Mouse (Mus musculus) T-helper 1 cell (primary cell): ENCODE data around the gene Trib3.

ENCODE experiments used
- in situ Hi-C: fragments of 300-600 bp; cut with MboI, MseI; formaldehyde crosslinking; loops from one replicate; pipeline ENCODE4 v1.15.1; 2025; ENCODE audit warnings: high pct_unique_total_duplicates

Trib3 gene

DNA sequence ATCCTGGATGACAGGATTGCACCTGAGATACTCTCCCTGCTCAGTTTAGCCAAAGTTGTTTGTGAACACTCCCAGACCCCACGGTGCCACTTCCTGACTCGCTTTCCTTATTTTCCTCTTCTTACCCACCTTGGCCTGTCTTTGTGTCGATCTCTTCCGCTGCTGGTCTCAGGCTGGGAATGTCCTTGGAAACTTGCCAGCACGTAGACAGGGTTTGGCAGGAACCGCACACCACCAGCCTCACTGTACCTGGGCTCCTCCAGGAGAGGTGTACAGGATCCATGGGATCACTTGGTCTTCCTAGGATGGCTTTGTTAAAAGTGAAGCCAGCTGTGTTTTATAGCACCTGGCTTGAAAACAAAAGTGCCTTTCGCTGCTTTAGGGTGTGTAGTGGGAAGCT lies 30.8 kb downstream of the Trib3 start:
- in situ Hi-C loops = no loop called here

DNA sequence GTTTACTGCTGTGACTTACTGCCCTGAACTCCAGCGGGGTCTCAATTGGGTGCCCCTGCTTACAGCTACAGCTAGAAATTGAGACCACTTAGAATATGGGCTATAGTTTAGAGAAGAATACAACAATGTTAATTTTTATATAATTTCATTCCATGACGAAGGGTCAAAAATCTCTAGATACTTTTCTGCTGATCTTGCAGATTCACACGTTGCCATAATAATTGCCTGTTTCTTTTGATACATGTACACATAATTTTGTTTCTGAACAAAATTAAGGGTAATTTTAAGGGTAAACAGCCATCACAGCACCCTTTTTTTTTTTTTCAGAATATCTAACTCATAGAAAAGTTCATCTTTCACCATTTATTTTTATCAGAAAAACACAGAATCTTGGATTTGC lies 36.6 kb downstream of the Trib3 start:
- in situ Hi-C loops = no loop called here

DNA sequence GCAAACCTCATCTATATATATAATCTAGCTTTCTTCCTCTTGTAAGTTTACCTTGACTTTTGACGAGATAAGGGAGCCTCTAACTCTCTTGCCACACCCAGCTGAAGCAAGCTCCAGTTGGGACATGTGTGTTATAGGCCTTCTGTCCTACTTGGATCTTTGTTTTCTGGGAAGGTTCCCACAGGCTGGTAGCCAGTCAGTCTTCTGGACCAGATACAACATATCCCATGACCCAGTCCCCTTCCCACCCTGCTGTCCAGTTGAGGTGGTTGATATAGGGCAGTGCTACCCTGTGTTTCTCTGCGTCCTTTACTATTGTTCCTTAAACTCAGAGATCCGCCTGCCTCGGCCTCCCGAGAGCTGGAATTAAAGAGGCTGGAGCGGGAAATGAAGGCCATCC lies 38.4 kb downstream of the Trib3 start:
- in situ Hi-C loops = no loop called here

DNA sequence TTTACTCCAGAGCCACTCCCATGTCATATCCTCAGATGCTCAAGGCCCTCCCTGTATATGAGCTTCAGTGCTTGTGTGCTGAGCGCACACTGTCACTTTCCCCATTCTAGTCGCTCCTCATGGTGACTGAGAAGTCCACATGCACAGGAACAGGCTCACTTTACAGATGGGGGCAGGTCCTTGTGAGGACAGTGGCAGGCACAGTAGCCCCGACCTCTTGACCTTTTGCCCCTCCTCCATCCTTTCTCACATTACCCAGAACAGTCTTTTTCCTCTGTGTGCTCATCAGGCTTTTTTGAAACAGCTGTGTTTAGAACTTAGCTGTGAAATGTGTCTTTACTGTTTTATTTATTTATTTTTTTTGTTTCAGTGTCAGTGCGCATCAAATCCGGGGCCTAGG lies 40.1 kb downstream of the Trib3 start:
- in situ Hi-C loops = no loop called here

DNA sequence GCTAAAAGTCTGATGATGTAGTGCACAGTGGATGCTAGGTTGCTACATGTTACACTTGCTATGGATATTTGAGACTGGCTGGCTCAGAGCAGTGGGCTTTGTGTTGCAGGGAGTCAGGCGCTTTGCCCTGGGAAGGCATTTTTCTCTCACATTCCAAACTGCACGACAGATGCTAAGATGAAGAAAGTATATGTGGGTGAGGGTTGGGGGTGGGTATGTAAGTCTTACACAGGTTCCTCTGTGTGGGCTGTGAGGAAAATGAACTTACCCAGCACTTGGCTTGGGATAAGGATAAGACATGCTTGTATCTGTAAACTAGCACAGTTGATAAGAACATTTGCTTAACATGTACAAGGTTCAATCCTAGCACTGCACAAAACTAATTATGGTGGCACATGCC lies 41.0 kb downstream of the Trib3 start:
- in situ Hi-C loops = no loop called here

DNA sequence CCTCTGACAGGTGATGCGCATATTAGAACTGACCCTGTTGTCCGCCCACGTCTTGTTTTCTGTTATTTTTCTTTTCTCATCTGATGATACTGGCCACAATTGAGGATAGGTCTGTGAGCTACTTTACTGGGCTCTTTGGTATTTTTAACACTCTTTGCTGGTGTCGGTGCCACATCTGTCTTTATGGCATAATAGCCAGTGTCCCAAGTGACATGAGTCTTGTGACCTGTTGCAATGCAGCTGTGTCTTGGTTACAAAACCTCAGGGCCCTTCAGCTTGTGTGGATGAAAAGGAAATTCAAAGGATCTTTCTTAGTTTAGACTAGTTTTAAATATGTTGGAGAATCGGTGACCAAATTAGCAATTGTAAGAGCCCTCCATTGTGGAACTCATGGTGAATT lies 49.3 kb downstream of the Trib3 start:
- in situ Hi-C loops = loop anchor here (5.0 kb wide), 1 partner anchor 57 kb away; no protein-coding TSS in a partner anchor

DNA sequence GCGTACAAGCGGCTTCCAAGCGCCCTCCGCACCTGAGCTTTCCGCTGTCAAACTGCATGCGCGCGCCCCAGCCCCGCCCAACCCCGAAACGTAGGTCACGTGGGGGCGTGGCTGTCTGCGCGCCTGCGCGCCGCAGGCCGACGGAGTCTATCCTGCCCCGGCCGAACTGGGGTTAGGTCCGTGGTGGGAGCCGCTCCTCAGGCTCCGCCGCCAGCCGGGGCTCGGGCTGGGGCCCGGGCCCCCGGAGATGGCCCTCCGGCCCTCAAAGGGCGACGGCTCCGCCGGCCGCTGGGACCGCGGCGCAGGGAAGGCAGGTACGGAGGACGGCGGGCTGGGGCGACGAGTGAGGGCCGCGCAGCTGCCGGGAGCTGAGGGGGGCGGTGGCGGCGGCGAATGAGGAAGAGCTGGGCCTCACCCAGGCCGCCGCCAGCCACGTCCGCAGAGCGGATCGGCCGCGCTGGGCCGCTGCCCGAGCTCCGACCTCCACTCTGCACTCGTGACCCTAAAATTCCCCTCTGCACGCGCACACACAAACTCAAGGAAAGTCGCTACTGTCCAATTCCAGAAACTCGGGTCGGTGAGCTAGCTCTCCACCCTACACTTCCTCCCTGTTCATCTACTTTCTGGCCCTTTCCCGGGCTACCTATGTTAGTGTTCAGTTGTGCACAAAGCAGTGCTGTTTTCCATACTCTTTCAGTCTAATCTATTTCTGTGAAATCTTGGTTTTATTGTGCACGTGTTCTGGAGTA lies 49.9 kb downstream of the Trib3 start, which contains the start of gene Tbc1d20:
Gene Tbc1d20, plus strand, starts transcription at position 102 of the 749 bp plus-strand sequence.
- in situ Hi-C loops = loop anchor here (5.0 kb wide), 1 partner anchor 57 kb away; no protein-coding TSS in a partner anchor

DNA sequence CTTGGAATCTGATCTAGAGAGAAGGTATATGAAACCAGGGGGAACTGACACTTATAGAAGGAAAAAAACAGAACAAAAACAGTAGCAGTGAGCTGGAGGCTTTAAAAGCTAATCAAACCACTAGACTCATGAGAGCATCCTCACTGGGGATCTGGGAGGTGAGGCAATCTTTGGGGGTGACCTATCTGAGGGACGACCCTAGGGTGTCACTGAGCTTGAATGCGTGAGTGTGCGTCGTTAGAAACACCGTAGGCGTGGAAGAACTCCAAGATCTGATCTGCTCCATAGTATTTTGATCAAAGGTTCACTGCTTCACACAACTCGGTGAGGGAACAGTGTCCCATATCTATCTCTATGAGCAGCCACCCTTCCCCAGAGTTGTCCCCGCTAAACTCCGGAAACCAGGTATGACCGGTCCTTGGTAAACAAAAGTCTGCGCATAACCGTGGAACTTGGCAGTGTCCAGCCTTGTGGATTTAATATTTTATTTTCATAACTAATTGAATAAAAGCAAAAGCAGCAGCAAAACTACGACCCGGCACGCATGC lies 50.6 kb downstream of the Trib3 start:
- in situ Hi-C loops = loop anchor here (5.0 kb wide), 1 partner anchor 56 kb away; no protein-coding TSS in a partner anchor

DNA sequence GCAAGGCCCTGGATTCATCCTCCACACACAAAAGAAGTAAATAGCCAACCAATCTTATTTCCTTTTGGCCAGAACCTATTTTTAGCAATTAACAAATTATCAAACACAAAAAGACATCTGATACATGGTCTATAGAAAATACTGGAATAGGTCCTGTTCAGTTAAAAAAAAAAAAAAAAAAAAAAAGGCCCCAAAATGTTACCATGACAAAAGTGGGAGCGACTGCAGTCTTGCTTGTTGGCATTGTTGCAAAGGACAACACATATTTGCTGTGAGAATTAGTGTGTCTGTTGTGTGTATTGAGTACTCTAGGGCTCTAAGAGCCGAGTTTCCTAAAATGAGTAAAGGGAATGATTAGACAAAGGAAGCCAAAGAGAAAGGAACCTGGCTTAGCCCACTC lies 51.4 kb downstream of the Trib3 start:
- in situ Hi-C loops = loop anchor here (5.0 kb wide), 1 partner anchor 55 kb away; no protein-coding TSS in a partner anchor

DNA sequence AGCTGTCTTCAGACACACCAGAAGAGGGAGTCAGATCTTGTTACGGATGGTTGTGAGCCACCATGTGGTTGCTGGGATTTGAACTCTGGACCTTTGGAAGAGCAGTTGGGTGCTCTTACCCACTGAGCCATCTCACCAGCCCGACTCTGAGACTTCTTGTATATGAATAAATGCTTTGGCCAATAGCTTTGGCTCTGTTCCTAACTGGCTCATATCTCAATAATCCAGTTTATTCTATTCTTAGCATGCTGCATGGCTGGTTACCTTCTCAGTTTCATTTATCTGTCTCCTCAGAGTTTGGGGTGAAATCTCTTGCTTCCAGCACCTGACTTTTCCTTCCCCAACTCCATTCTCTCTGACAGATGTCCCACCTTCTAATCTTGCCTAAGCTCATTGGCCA lies 54.2 kb downstream of the Trib3 start:
- in situ Hi-C loops = loop anchor here (5.0 kb wide), 1 partner anchor 52 kb away; no protein-coding TSS in a partner anchor

DNA sequence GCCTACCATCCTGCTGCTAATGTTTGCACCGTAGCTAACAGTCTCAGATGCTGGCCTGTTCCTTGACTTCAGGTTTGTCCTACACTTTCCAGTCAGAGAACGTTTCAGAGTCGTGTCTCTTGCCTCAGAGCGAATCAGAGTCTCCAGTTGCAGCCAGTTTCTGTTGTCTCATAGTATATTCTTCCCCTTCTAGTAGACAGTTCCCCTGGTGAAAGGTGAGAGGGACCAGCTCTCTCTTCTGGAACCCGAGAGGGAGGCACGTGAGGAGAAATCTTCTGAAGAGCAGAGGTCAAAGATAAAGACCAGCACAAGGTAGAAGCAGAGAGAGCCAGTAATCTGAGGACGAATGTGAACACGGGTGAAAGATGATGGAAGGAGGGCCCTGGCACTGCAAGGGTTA lies 55.8 kb downstream of the Trib3 start:
- in situ Hi-C loops = no loop called here

DNA sequence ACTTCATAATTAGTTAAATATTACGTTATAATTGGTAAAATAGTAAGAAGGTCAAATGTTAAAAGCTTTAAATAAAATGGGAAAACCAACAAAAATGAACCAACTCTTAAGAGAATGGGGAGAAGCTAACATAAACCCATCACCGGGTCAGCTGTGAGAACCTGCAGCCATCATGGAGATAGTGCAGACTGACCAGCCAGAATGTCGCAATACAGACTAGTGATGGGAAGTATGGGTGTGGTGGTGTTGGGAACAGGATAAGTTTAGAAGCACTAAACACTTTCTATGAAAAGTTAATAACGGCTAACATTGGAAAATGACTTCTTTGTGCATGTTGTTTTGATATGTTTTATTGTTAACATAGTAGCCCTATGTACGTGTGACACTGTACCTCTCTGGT lies 56.3 kb downstream of the Trib3 start:
- in situ Hi-C loops = no loop called here
